Mouse (Mus musculus): ENCODE results near the gene Syne1.

Syne1 gene

GRCm38 (mm10) chr10:5059983-5060382, 491.3 kb downstream of the Syne1 start:
- DNase-seq (ENCODE audit: low read depth): no peak

GRCm38 (mm10) chr10:5058876-5059275, 492.4 kb downstream of the Syne1 start:
- DNase-seq (ENCODE audit: low read depth): no peak

GRCm38 (mm10) chr10:5057661-5058060, 493.6 kb downstream of the Syne1 start:
- DNase-seq (ENCODE audit: low read depth): no peak

- DNase-seq (ENCODE audit: low read depth): no peak
Measured at GRCm38 (mm10) chr10:5056940-5057339, 494.3 kb downstream of the Syne1 start.

GRCm38 (mm10) chr10:5056243-5056735, 495.0 kb downstream of the Syne1 start:
- no peak for DNase-seq (ENCODE audit: low read depth)

- no peak for DNase-seq (ENCODE audit: low read depth)
Measured at GRCm38 (mm10) chr10:5045671-5046070, 505.6 kb downstream of the Syne1 start.

GRCm38 (mm10) chr10:5045213-5045612, 506.1 kb downstream of the Syne1 start:
- DNase-seq (ENCODE audit: low read depth): no peak

GRCm38 (mm10) chr10:5044481-5044880, 506.8 kb downstream of the Syne1 start:
- no peak for DNase-seq (ENCODE audit: low read depth)

- DNase-seq (ENCODE audit: low read depth): no peak
Measured at GRCm38 (mm10) chr10:5041254-5041653, 510.0 kb downstream of the Syne1 start.

GRCm38 (mm10) chr10:5032192-5033048, 518.9 kb downstream of the Syne1 start:
- no peak for DNase-seq (ENCODE audit: low read depth)

- DNase-seq (ENCODE audit: low read depth): no peak
Measured at GRCm38 (mm10) chr10:5029883-5030282, 521.4 kb downstream of the Syne1 start.

GRCm38 (mm10) chr10:5029161-5029560, 522.1 kb downstream of the Syne1 start:
- no peak for DNase-seq (ENCODE audit: low read depth)

- no peak for DNase-seq (ENCODE audit: low read depth)
Measured at GRCm38 (mm10) chr10:5028301-5028700, 523.0 kb downstream of the Syne1 start.

GRCm38 (mm10) chr10:5027208-5027607, 524.1 kb downstream of the Syne1 start:
- no peak for DNase-seq (ENCODE audit: low read depth)

GRCm38 (mm10) chr10:5025906-5026305, 525.4 kb downstream of the Syne1 start:
- DNase-seq (ENCODE audit: low read depth): no peak

- no peak for DNase-seq (ENCODE audit: low read depth)
Measured at GRCm38 (mm10) chr10:5017148-5017547, 534.1 kb downstream of the Syne1 start.

- no peak for DNase-seq (ENCODE audit: low read depth)
Measured at GRCm38 (mm10) chr10:5014976-5015375, 536.3 kb downstream of the Syne1 start.

GRCm38 (mm10) chr10:5012004-5012403, 539.3 kb downstream of the Syne1 start:
- DNase-seq (ENCODE audit: low read depth): no peak

GRCm38 (mm10) chr10:5008795-5009366, 542.4 kb downstream of the Syne1 start:
- no peak for DNase-seq (ENCODE audit: low read depth)

GRCm38 (mm10) chr10:4996592-4996991, 554.7 kb downstream of the Syne1 start:
- DNase-seq (ENCODE audit: low read depth): no peak

GRCm38 (mm10) chr10:4993802-4994201, 557.5 kb downstream of the Syne1 start:
- no peak for DNase-seq (ENCODE audit: low read depth)

GRCm38 (mm10) chr10:4983919-4984318, 567.4 kb downstream of the Syne1 start:
- DNase-seq (ENCODE audit: low read depth): no peak

GRCm38 (mm10) chr10:4977374-4977773, 573.9 kb downstream of the Syne1 start:
- peak; percentile 14 for DNase-seq (ENCODE audit: low read depth)

All from naive thymus-derived CD4-positive, alpha-beta T cell, adult 2 months (primary cell).